Mouse (Mus musculus) layer of hippocampus, postnatal 25 days (tissue): Measurements from ENCODE around the gene Kdelc1. TPM values are rescaled to one million over a fixed set of nuclear protein-coding genes. Genes with fewer than 3 reads are reported as not detected.

ENCODE experiments used
- DNase-seq, 2 experiments: peaks; one replicate each; pipeline ENCODE4 v3.0.0; 2022; ENCODE audit warnings: mixed read lengths in 2 of 2, low spot score in 1 of 2; ENCODE audit errors: extremely low spot score in 1 of 2
- total RNA-seq, 2 experiments: library from RNA; stranded (reverse); gene quantifications; 2 replicates each; pipeline ENCODE4 v1.2.3; 2021

Kdelc1 gene
- total RNA-seq = 1 to 10 TPM; 9.9 to 10.0 TPM

DNA sequence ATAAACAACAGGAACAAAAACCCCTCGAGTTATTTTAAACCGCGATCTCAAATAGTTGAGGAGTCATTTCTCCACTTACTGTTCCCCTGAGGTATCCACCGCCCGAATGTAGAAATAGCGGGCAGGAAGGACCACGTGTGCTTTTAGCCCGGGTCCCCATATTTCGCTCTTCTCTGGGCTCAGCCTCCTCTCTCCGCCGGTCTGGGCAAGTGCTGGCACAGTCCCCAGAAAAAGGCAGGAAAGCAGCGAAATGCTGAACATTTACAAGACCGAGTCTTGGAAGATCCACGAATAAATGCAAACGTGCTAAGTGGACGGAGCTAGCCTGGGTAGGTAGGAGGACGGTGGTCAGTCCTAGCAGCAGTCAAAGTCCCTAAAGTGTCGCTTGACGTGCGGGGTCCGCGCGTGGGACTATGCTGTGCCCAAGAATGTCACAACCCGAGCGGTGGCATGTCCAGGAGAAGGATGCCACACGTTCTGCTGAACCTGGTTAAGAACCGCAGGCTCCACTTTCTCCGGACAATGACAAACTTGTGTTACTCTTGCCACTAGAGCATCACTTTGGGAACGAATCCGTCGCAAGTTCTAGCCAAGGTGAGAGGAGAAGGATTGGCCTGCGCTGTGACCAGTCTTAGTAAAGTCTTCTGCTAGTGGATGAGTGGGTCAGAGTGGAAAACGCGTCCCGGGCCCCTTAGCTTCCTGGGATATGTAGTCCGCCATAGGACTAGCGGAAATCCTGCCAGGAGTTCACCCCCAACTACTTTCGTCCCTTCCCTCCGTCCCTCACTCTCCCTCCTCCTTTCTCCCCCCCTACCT, at the start of gene Kdelc1, which contains the start of gene Bivm:
Kdelc1 (minus strand) TSS at position 570 of the 816 bp plus-strand sequence.
Bivm (plus strand) TSS at position 719 of the 816 bp plus-strand sequence.
- DNase-seq = peak; percentile 56 to 65

DNA sequence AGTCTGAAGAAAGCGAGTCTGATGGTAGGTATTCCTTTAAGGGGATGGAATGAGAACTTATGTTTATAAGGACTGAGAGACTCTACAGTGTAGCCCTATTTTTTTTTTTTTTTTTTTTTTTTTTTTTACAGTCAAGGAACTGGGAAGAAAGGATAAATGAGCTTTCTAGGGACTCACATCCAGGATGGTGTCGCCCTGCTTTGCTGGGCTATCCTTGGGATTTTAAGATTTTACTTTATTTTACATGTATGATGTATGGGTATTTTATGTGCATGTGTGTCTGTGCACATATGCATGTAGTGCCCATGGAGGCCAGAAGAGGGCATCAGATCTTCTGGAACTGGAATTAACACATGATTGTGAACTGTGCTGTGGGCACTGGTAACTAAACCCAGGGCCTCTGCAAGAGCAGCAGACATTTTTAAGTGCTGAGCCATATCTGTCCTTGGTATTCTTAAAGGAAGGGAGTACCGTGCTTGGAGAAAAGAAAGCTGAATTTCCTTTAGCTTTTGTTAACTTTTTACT, 49.3 kb upstream of the Kdelc1 start:
- no peak for DNase-seq

GRCm38 (mm10) chr1:44162389-44162788, 43.8 kb upstream of the Kdelc1 start:
- no peak for DNase-seq

- DNase-seq = no peak
These were observed 43.2 kb upstream of the Kdelc1 start for GRCm38 (mm10) chr1:44161818-44162217.

DNA sequence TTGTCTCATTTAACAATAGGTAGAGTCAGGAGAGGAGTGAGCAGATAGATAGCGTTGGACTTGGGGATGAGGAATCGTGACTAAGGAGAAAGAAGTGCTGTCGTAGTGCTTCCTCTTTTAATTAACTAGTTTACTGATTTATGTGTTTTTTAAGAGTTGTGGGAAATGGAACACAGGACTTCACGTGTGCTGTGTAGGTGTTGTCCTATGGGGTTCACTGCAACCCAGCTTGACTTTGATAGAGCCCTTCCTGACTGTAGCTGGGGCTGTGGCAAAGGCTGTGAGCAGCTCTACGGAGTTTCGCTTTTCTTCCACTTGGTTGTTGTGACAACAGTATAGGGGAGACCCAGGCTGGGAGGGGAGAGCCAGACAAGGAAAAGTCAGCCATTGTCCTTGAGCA, 39.7 kb upstream of the Kdelc1 start:
- no peak for DNase-seq

DNA sequence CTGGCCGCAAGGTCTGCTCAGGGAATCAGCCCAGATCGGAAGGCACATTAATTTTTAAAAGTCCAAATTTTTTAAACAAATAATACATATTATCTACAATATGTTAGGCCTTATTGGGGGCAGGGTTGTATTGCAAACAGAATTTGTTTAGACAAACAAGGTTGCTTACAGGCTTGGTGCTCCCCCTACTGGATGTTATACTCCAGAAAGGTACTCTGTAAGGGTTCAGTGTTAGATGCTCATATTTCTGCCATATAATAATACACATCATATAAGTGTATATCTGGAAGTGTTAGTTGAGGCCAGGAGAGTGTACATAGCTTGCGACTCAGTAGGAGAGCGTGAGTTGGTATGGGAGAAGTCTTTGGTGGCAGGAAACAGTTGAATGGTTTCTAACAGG, 36.7 kb upstream of the Kdelc1 start:
- DNase-seq = no peak

- DNase-seq = no peak
These were observed 30.1 kb upstream of the Kdelc1 start for GRCm38 (mm10) chr1:44148706-44149105.

DNA sequence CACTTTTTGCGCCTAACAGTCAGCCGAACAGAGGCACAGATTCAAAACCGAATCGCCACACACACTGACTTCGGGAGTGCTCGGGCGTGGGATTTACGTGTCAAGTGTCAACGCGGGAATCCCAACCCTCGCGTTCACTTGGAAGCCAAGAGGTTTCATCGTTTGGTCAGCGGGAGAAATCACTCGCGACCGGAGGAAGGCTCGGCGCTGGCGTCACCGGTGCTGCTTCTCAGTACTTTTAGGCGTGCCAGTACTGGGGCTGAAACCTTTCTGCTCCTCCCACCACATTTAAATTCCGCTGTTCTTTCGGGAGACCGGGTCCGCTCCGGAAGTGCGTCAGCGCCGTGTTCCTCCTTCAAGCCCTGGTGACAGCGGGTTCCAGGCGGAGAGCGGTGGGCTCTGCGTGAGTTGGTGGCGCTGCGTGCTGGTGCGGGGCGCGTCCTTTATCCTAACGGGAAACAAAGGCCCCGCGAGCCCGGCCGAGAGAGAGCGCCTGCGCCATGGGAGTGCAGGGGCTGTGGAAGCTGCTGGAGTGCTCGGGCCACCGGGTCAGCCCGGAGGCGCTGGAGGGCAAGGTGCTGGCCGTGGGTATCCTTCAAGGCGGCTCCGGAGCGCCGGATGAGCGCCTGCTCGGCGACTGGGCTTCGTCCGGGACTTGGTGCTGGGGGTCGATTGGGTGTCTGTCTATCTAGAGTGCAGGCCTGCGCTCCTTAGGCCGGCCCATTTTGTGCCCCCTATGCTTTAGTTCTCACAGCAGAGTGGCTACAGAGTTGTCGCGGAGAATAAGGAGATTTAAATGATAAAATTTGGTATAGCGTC, 29.2 kb upstream of the Kdelc1 start, which contains the start of gene Ercc5:
Ercc5 (plus strand) TSS at position 182 of the 819 bp plus-strand sequence.
- DNase-seq = peak; percentile 71 to 74

DNA sequence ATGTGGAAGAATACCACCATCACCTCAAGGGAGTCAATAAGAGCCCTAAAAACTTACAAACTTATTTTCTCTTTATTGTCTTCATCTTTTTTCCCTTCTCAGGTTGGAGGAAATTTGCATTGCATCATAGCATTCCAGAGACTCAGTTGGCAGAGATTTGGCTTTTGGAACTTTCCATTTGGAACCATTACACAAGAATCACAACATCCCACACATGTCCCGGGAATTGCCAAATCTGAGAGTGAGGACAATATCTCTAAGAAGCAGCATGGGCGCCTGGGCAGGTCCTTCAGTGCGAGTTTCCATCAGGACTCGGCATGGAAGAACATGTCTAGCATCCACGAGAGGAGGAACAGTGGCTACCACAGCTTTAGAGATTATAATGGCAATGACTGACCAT, 24.1 kb upstream of the Kdelc1 start:
- no peak for DNase-seq

DNA sequence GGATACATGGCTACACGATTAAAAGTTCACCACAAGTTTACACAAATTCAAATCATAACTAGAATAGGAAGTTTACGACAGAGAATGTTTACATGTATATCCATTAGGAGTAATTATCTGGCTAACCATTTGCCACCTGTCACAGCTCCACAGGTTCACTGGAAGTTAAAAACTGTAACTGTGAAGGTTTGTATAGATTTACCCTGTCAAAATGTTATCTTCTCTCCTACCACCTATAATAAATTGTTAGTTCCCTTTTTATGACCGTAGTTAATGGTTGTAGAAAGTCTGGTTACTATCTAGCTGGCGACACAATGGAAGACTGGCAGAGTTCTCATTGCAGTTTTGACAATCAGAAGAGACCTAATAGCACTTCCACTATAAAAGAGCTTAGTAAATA, 21.6 kb upstream of the Kdelc1 start:
- no peak for DNase-seq

- no peak for DNase-seq
These were observed 11.4 kb upstream of the Kdelc1 start for GRCm38 (mm10) chr1:44129929-44130581.

DNA sequence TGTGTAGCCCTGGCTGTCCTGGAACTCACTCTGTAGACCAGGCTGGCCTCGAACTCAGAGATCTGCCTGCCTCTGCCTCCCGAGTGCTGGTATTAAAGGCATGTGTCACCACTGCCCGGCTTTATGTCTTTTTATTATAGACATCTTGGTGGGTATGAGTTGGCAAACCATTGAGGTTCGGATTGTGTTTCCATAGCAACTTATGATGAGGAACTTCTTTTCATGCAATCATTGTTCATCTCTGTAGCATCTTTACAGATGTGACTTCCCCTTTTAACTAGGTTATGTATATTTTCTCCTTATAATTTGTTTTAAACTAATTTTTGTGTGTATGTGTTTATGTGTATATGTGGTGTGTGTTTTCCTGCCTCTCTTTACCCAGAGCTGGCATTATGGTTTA, 7.0 kb upstream of the Kdelc1 start:
- no peak for DNase-seq

GRCm38 (mm10) chr1:44122256-44122655, 3.6 kb upstream of the Kdelc1 start:
- DNase-seq = no peak

DNA sequence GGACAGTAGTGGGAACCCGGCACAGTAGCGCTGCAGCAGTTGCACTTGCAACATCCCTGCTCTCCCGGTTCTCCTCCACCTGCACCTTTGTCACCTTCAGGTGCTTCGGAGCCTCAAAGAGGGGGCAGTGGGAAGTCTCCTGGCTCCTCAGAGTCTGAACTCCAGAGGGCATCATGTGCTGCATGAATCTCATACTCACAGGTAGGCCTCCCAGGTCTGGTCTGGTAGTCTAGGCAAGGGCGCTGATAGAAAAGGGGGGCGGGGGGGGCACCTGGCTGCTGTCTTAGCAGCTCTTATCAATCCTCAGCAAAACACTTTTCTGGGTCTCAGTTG, 1.4 kb upstream of the Kdelc1 start:
- no peak for DNase-seq

GRCm38 (mm10) chr1:44119201-44120073, 829 bp upstream of the Kdelc1 start:
- DNase-seq = peak; percentile 69

DNA sequence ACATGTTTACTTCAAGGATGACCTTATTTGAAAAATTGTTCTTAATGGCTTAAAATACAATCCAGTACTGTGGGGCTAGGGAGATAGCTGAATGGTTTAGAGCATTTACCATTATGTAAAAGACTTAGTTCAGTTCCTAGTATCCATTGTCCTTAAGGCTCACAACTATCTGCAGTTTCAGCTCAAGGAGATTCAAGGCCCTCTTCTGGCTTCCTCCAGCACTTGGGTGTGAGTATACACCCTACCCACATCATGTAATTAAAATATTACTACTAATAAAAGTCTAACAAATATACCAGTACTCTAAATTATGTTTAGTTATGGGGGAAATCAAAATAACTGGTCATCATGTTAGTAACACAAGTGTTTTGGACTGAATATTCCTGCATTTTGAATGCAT, 1.0 kb downstream of the Kdelc1 start:
- DNase-seq = no peak

DNA sequence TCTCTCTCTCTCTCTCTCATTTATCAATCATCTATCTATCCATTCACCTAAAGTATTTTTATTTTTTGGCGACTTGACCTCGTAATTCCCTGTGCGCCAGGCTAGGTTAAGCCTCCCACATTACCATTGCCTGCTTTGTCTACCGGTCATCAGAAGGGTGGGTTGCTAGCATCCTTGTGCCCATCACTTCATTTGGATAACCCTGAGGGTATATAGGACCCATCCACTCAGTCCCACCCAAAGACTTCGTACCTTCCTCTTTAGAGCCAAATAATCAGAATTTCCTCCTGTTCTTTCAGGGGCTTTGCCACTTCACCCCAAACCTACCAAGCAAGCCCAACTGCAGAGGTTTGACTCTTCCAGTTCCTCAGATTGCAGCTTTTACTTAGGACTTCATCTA, 15.7 kb downstream of the Kdelc1 start:
- no peak for DNase-seq

GRCm38 (mm10) chr1:44102259-44102717, 16.3 kb downstream of the Kdelc1 start, which contains the start of gene Tex30:
Gene Tex30 (minus strand): TSS chr1:44102441.
- DNase-seq = peak; percentile 82 to 84

- DNase-seq = peak in 1 of 2 experiments; percentile 7
These were observed 17.0 kb downstream of the Kdelc1 start for GRCm38 (mm10) chr1:44101448-44102225.
